Mouse (Mus musculus): ENCODE data around the gene Def6. TPM values are rescaled to one million over a fixed set of nuclear protein-coding genes. Genes with fewer than 3 reads are reported as not detected.

The Def6 gene
- total and polyA plus RNA-seq, 3 experiments = 121 to 154 TPM; not detected in 1

GRCm38 (mm10) chr17:28267251-28267650 lies 59.7 kb downstream of the Def6 start:
- no peaks in the 10 kb centered on the region for H3K79me2 ChIP-seq (ENCODE audit: control insufficient read depth, insufficient read depth, low read length, poor library complexity)
- DNase-seq (ENCODE audit: low read depth, low spot score) = no peak
- no peak overlapping the region for H3K4me3 ChIP-seq (ENCODE audit: control insufficient read depth in 1 of 2, insufficient read depth in 1 of 2, low read depth in 2 of 2, low read length in 2 of 2)
- no peaks in the 10 kb centered on the region; a peak in 2 of 4 replicates for H3K36me3 ChIP-seq (ENCODE audit: control insufficient read depth in 1 of 2, insufficient read depth in 2 of 2, low read length in 2 of 2)
- no peak overlapping the region for H3K9ac ChIP-seq (ENCODE audit: control insufficient read depth, low read depth, low read length, poor library complexity, severe bottlenecking)
- no peaks in the 10 kb centered on the region for H3K9me3 ChIP-seq (replicated peaks; ENCODE audit: insufficient read depth, low read length)
- no peak overlapping the region for H3K27ac ChIP-seq (ENCODE audit: control insufficient read depth, low read depth, low read length)
- H3K27me3 ChIP-seq (ENCODE audit: control insufficient read depth in 1 of 2, insufficient read depth in 2 of 2, low read length in 2 of 2) = no peaks in the 10 kb centered on the region
- TF ChIP-seq MYB (IDR thresholded peaks at IDR 0.05; ENCODE audit: low read depth, low read length) (no peak), MAZ (IDR thresholded peaks at IDR 0.05; ENCODE audit: low read depth, low read length) (no peak), RAD21 (IDR thresholded peaks at IDR 0.05; ENCODE audit: low read depth, low read length) (no peak), NELFE (IDR thresholded peaks at IDR 0.05; ENCODE audit: low read depth, low read length) (no peak), UBTF (IDR thresholded peaks at IDR 0.05; ENCODE audit: borderline replicate concordance, insufficient read depth, low read depth, low read length) (no peak), TCF12 (IDR thresholded peaks at IDR 0.05; ENCODE audit: low read depth, low read length) (no peak), ZKSCAN1 (IDR thresholded peaks at IDR 0.05; ENCODE audit: low read depth, low read length) (no peak), ELF1 (IDR thresholded peaks at IDR 0.05; ENCODE audit: low read depth, low read length) (no peak), BHLHE40 (IDR thresholded peaks at IDR 0.05; ENCODE audit: borderline replicate concordance, low read depth, low read length) (no peak), TBP (IDR thresholded peaks at IDR 0.05; ENCODE audit: low read depth, low read length) (no peak), MEF2A (IDR thresholded peaks at IDR 0.05; ENCODE audit: extremely low read depth, insufficient replicate concordance, low read depth, low read length, poor library complexity, severe bottlenecking) (no peak), TAL1 (IDR thresholded peaks at IDR 0.05; ENCODE audit: low read length) (no peak), EP300 (IDR thresholded peaks at IDR 0.05; ENCODE audit: low read depth in 1 of 2, low read length in 2 of 2) (no peak), RCOR1 (IDR thresholded peaks at IDR 0.05; ENCODE audit: low read depth, low read length) (no peak), MYC (IDR thresholded peaks at IDR 0.05; ENCODE audit: low read depth, low read length) (no peak), ETS1 (IDR thresholded peaks at IDR 0.05; ENCODE audit: low read depth, low read length) (no peak), MXI1 (IDR thresholded peaks at IDR 0.05; ENCODE audit: low read depth, low read length) (no peak), ZNF384 (IDR thresholded peaks at IDR 0.05; ENCODE audit: low read depth, low read length) (no peak), POLR2AphosphoS5 (IDR thresholded peaks at IDR 0.05; ENCODE audit: borderline replicate concordance, low read depth, low read length) (no peak), NRF1 (IDR thresholded peaks at IDR 0.05; ENCODE audit: insufficient read depth, low read depth, low read length, poor library complexity, severe bottlenecking) (no peak)
- H3K4me1 ChIP-seq (ENCODE audit: control insufficient read depth in 1 of 2, insufficient read depth in 2 of 2, low read length in 2 of 2) = peaks cover 5 to 8% of the 10 kb centered on the region in 2 experiments

GRCm38 (mm10) chr17:28270165-28270564 lies 62.6 kb downstream of the Def6 start:
- no peaks in the 10 kb centered on the region for H3K9me3 ChIP-seq (replicated peaks; ENCODE audit: insufficient read depth, low read length)
- no peaks in the 10 kb centered on the region for H3K27me3 ChIP-seq (ENCODE audit: control insufficient read depth in 1 of 2, insufficient read depth in 2 of 2, low read length in 2 of 2)
- H3K36me3 ChIP-seq (ENCODE audit: control insufficient read depth in 1 of 2, insufficient read depth in 2 of 2, low read length in 2 of 2) = no peaks in the 10 kb centered on the region; a peak in 2 of 4 replicates
- H3K4me3 ChIP-seq (ENCODE audit: control insufficient read depth in 1 of 2, insufficient read depth in 1 of 2, low read depth in 2 of 2, low read length in 2 of 2) = no peak overlapping the region
- no peak overlapping the region for H3K9ac ChIP-seq (ENCODE audit: control insufficient read depth, low read depth, low read length, poor library complexity, severe bottlenecking)
- no peak for TF ChIP-seq MYC (IDR thresholded peaks at IDR 0.05; ENCODE audit: low read depth, low read length)
- no peak for TF ChIP-seq MXI1 (IDR thresholded peaks at IDR 0.05; ENCODE audit: low read depth, low read length)
- TF ChIP-seq MYB (IDR thresholded peaks at IDR 0.05; ENCODE audit: low read depth, low read length) = no peak
- TF ChIP-seq USF2 (IDR thresholded peaks at IDR 0.05; ENCODE audit: borderline replicate concordance in 1 of 2, insufficient read depth in 1 of 2, low read depth in 1 of 2, low read length in 2 of 2) = no peak
- no peak for TF ChIP-seq CHD1 (IDR thresholded peaks at IDR 0.05; ENCODE audit: low read depth, low read length)
- TF ChIP-seq MAFK (IDR thresholded peaks at IDR 0.05; ENCODE audit: borderline replicate concordance, low read depth, low read length) = no peak
- no peak for TF ChIP-seq CTCF (IDR thresholded peaks at IDR 0.05 in 2 of 3, conservative IDR thresholded peaks at IDR 0.05 in 1 of 3; ENCODE audit: control insufficient read depth in 1 of 3, insufficient read depth in 1 of 3, low read depth in 2 of 3, low read length in 3 of 3, poor library complexity in 1 of 3, severe bottlenecking in 1 of 3)
- TF ChIP-seq SIN3A (IDR thresholded peaks at IDR 0.05; ENCODE audit: low read length) = no peak
- no peak for TF ChIP-seq MEF2A (IDR thresholded peaks at IDR 0.05; ENCODE audit: extremely low read depth, insufficient replicate concordance, low read depth, low read length, poor library complexity, severe bottlenecking)
- no peak for TF ChIP-seq E2F4 (IDR thresholded peaks at IDR 0.05; ENCODE audit: borderline replicate concordance, low read depth, low read length)
- TF ChIP-seq BHLHE40 (IDR thresholded peaks at IDR 0.05; ENCODE audit: borderline replicate concordance, low read depth, low read length) = no peak
- no peak for TF ChIP-seq ETS1 (IDR thresholded peaks at IDR 0.05; ENCODE audit: low read depth, low read length)
- TF ChIP-seq NELFE (IDR thresholded peaks at IDR 0.05; ENCODE audit: low read depth, low read length) = no peak
- TF ChIP-seq TBP (IDR thresholded peaks at IDR 0.05; ENCODE audit: low read depth, low read length) = no peak
- TF ChIP-seq POLR2A (IDR thresholded peaks at IDR 0.05; ENCODE audit: control insufficient read depth in 1 of 2, insufficient read depth in 1 of 2, low read depth in 1 of 2, low read length in 2 of 2, poor library complexity in 1 of 2) = no peak
- no peak for TF ChIP-seq POLR2AphosphoS5 (IDR thresholded peaks at IDR 0.05; ENCODE audit: borderline replicate concordance, low read depth, low read length)
- TF ChIP-seq SMC3 (IDR thresholded peaks at IDR 0.05; ENCODE audit: low read depth, low read length) = no peak
- no peak for TF ChIP-seq GABPA (IDR thresholded peaks at IDR 0.05; ENCODE audit: low read depth, low read length)
- peaks cover 7 to 8% of the 10 kb centered on the region in 2 experiments for H3K4me1 ChIP-seq (ENCODE audit: control insufficient read depth in 1 of 2, insufficient read depth in 2 of 2, low read length in 2 of 2)
- no peak overlapping the region for H3K27ac ChIP-seq (ENCODE audit: control insufficient read depth, low read depth, low read length)
- DNase-seq (ENCODE audit: low read depth, low spot score) = no peak
- no peaks in the 10 kb centered on the region for H3K79me2 ChIP-seq (ENCODE audit: control insufficient read depth, insufficient read depth, low read length, poor library complexity)
